Mouse (Mus musculus): ENCODE measurements at regions not wholly inside any gene's neighbourhood (a gene's known extent, or its start where the extent isn't known, plus 50 kb on each side); places are given as distances from the start of the nearest gene placed in this dataset.

DNA sequence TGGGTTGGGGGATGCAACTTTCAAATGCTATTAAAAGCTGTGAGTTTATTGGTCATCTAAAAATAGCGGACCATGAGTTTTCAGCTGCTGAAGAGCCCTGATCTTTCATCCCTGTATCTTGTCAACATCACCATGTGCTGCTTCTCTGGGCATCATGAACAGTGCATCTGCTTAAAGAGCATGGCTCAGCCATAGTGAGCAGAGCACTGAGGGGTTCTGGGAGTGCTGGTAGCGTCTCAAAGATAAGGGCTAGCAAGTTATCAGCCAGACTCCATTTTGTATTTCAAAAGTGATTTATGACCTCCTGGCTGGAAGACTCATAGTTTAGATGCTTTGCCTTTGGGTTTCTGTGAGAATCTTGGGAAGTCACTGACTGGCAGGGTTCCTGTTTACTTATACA, 173.5 kb upstream of the Itga4 start:
- no peak for DNase-seq (ENCODE audit: low spot score)

DNA sequence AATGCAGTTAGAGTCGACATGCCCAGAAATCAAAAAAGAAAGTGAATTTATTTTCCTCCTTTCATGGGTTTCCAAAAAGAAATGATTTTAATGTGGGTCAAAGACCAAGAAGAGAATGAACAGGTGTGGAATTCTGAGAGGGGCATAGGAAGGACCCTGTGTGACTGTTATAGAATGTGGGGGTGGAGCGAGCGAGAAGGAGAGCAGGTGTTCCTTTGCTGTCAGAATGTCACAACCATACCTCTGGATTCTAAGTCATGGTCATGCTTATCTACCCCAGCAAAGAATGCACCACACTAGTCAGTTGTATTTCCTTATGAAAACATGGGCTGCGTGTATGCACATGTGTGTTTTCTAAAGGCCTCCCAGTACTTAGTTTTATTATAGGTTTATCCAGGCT, 168.9 kb upstream of the Itga4 start:
- no peak for DNase-seq (ENCODE audit: low spot score)

DNA sequence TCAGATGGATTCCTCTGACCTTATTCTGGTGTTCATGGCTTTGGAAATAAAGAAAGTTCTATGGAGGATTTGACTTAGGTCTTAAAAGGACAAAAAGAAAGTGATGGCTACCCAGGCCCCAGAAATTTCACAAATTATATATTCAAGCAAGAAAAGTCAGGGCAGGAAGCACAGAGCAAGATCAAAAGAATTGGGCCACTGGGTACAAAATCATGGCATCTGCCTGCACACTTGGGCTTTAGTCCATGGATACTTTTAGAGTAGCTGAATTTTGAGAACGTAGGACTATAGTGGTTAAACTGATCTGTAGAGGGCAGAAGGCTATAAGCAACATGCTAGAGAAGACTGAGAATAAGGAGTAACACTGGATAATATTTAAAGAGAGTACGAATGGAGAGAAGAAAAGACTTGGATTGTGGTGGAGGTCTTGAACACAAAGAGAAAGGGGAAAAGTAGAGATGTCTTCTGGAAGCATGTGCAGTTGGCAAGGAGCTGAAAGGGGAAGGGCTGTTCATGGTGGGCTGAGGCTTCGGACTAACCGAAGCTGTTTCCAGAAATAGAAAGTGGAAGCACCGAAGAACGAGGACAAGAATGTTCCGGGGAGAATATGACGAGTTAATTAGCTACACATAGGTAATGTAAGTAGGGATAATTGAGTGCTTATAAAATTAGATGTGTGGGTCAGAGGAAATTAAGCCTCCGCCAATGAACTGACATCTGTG, 168.2 kb upstream of the Itga4 start:
- DNase-seq (ENCODE audit: low spot score), result no peak

DNA sequence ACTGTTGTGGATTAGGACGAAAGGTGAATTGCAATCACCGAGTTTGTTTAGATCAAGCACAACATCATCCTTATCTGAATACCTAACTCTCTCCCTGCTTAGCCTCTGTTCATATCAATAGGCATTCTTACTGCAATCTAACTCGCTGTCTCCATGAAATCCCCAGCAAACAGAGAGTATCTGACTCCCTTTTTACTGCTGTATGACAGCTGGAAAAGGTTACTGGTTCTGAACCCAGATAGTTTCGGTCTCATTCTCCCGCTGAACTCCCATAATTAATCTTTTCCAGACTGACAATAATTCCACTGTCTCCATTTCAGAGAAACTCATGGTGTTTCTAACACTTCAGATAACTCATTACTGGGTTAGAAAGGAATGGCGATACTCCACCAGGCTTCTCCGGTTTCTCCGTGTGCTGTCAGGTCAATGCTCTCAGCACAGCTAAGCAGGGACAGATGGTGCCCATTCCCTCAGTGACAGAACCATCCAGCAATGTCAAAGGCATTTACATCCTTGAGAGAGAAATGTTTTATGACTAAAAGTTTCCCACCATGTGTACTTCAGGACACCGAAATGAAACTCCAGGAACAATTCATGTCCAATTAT, 167.5 kb upstream of the Itga4 start:
- DNase-seq (ENCODE audit: low spot score), result peak; percentile 72

DNA sequence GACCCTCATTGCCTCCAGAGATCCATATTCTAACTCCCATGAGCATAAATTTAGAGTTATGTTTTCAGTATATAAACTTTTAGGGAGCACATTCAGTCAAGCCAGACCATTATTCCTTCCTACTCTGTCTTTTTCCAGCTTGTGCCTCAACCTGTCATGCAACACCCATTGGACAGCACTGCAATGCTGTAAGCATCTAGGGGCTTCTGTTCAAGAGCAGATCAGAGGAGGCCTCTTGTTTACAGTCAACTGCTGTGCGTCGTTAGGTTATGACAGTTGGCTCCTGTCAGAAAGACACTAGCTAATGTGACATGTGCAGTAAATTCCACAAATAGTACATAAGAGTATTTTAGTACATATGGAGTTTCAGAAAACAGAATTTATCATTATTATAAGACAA, 165.0 kb upstream of the Itga4 start:
- no peak for DNase-seq (ENCODE audit: low spot score)

GRCm38 (mm10) chr2:79094298-79094697, 160.9 kb upstream of the Itga4 start:
- no peak for DNase-seq (ENCODE audit: low spot score)

GRCm38 (mm10) chr2:79096532-79097251, 158.5 kb upstream of the Itga4 start:
- DNase-seq (ENCODE audit: low spot score), result no peak

DNA sequence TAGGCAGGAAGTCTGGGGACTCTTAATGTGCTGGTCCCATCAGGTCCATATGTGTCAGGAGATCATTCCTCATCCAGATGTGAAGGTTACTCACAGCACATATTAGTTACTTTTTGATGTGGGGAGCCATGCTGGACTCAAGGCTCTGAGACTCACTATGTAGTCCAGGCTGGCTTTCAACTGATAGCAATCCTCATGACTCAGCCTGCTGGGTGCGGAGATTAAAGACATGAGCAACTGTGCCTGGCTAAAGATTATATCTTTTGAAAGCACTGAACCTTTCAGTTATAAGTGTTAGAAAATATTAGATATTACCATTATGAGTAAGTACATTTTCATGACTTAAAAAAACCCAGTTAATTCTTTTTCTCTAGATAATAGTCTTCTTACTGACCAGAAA, 155.6 kb upstream of the Itga4 start:
- DNase-seq (ENCODE audit: low spot score), result no peak

DNA sequence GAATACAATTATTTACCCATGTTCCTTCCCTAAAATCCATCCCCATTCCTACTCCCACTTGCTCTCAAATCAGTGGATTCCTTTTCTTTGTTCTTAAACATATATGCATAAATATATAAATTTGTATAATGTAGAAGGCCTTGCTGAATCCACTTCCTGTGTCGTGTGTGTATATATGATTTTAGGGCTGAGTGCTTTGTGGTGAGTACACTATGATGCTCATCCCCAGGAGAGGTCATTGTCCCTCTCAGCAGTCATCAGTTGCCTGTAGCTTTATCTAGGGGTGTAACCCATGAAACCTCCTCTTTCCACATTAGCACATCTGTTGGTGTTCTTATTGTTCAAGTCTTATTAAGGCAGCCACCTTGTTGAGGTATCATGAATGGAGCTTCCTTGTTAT, 143.6 kb upstream of the Itga4 start:
- DNase-seq (ENCODE audit: low spot score), result no peak

DNA sequence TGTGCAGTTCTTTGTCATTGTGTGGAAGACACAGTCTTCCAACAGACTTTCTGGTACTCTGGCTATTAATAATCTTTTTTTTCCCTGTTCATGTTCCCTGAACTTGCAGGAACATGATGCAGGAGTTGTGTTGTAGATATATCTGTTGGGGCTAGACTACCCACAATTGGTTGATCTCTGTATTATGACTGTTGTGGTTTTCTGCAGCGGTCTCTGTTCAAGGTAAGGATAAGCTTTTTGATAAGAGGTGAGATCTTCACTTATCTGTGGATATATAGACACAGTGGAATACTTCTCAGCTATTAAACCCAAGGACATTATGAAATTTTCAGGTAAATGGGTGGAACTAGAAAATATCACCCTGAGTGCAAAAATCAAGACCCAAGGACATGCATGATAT, 143.2 kb upstream of the Itga4 start:
- no peak for DNase-seq (ENCODE audit: low spot score)

DNA sequence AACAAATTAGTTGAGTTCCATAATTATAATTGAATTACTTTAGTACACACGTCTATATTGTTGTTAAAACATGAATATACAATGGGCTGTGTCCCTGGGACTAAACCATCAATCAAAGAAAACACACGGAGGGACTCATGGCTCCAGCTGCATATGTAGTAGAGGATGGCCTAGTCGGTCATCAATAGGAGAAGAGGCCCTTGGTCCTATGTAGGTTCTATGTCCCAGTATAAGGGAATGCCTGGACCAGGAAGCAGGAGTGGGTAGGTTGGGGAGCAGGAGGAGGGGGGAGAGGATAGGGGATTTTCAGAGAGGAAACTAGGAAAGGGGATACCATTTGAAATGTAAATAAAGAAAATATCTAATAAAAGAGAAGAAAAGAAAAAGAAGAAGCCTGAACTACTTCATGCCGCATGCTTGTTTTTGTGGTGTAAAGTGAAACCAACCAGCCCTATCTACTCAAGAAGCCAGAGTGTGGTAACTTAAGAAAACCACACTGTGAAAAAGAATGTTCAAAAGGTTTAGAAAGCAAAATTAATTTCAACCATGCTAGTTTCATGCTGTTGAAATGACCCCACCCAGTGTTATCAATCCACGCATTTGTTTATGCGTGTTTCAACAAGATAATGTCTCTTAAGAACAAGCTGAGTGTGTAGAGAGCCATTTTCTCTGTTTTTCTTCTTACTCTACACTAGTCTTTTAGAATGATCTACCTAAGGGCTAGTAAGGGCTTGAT, 134.4 kb upstream of the Itga4 start:
- no peak for DNase-seq (ENCODE audit: low spot score)

GRCm38 (mm10) chr2:79122530-79122929, 132.7 kb upstream of the Itga4 start:
- DNase-seq (ENCODE audit: low spot score), result no peak

DNA sequence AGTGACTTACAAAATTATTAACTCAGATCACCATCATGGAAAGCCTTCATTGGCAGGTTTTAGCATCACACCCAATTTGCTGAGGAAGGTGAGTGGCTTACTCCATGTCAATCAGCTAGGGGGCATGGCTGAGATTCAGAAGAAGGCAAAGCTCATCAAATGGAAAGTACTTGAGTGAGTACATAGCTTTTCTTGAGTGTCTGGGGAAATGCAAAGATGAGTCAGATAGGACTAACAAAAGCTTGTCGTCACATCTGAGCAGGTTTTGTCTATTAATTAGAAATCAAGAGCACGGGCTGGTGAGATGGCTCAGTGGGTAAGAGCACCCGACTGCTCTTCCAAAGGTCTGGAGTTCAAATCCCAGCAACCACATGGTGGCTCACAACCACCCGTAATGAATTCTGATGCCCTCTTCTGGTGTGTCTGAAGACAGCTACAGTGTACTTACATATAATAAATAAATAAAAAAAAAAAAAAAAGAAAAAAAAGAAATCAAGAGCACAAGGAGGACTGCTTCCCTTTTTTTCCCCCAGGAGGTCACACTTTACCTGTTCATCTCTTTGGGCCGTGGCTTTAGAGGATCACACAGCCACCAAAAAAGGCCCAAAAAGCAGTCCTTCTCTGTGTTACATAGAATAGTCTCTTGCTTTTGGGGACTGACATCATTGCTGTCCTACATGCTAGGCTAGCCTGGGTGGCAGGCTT, 130.8 kb upstream of the Itga4 start:
- no peak for DNase-seq (ENCODE audit: low spot score)

DNA sequence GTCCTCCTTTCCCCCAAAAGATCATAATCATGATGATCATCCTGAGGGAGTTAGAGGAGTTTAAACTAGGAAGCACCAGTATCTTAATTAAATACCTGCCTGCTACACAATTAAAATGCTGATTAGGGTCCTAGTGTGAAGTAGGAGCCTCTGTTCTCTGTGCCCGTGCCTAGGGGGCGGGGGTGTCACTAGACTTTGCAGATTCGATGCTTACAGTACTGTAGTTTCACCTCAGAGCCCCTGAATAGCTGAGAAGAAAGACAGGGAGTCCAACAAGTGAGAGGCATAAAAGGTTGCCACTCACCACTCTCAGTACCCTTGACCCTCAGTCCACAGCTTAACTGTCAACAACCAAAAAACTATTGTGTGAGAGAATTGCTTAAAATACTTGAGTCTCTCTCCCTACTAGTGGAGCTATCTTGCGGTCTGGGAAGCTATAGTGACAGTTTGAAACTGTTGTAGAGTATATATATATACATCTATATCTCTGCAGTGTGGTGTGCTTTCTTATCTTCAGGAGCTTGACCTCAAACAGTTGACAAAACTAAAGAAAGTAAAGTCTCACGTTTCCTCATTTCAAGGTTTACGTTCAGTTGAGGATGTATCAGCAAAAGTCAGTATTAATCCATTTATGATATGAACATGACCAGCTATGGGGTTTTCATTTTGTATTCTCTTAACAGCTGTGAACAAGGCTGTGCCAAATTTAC, 128.9 kb upstream of the Itga4 start:
- no peak for DNase-seq (ENCODE audit: low spot score)

GRCm38 (mm10) chr2:79126996-79127741, 128.1 kb upstream of the Itga4 start:
- no peak for DNase-seq (ENCODE audit: low spot score)

DNA sequence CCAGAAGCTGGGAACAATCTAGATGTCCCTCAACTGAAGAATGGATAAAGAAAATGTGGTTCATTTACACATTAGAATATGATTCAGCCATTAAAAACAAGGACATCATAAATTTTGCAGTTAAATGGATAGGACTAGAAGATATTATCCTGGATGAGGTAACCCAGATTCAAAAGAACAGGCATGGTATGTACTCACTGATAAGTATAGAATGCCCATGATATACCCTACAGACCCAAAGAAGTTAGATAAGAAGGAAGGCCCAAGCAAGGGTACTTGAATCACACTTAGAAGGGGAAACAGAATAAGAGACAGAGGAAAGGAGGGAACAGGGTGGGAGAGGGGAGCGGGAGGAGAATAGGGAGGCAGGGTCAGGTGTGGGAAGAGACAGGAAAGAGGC, 127.4 kb upstream of the Itga4 start:
- no peak for DNase-seq (ENCODE audit: low spot score)

GRCm38 (mm10) chr2:79130660-79131059, 124.6 kb upstream of the Itga4 start:
- DNase-seq (ENCODE audit: low spot score), result no peak

DNA sequence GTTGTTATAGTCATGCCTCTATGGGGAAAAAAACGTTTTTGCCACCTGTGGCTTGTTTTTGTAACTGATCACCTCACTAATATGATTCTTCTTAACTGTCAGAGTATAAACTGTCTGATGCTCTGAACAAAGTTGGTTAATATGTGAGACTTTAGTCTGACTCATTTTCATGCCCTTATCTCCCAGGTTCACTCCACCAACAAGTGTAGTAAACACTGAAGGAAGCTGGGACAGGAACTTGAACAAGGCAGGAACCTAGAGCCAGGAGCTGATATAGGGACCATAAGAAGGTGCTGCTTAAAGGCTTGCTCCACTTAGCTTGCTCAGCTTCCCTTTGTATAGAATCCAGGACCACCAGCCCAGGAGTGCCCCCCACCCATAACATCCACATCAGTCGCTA, 124.0 kb upstream of the Itga4 start:
- no peak for DNase-seq (ENCODE audit: low spot score)

DNA sequence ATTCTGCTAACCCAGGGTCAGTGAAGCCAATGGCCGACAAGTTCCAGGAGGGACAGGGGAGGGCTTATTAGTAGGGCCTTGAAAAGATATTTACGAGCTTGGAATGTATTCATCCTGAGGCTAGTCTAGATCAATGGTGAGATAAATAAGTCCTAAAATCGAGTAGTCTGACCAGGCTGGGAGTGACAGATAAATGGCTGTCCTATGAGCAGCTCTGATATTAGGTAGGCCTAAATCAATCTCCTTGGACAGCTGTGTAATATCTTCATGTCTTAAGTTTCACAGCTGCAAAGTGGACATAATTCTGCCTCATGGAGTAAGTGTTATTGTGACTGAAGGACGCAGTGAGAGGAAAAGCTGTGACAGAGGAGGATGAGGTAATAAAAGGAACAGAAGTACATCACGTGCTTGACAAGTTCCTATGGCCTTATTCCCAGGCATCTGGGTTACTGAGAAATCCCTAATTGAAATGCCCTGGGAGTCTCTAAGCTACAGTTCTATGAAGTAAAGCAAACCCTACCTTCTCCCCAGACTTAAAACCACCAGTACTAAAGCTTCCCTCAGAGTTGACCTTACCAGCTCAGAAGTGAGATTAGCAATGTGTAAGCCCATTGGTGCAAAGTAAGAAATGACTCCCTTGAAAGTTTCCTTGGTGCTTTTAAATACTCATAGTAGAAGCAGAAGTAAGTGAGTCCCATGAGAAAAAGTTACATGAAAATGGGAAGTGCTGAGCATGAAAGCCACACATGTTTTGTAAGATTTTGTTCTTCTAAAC, 123.3 kb upstream of the Itga4 start:
- DNase-seq (ENCODE audit: low spot score), result no peak

DNA sequence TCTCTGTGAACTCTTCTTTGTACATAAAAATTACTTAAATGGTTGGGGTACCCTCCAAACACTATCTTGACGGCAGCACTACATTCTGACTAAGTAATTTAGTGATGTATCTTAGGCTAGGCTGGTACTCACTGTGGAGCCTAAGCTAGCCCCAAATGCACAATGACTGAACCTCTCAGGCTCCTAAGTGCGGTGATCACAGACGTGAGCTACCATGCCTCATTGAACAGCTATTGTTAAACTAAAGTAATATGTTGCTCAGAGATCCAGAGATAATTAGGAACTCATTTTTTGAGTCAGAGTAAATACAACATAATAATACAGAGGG, 122.7 kb upstream of the Itga4 start:
- no peak for DNase-seq (ENCODE audit: low spot score)

All from embryo, embryonic 10.5 days (tissue).